Mouse (Mus musculus) kidney, embryonic 16.5 days (tissue): ENCODE results near the gene Whamm. TPM values are rescaled to one million over a fixed set of nuclear protein-coding genes. Genes with fewer than 3 reads are reported as not detected.

Experiments
- ATAC-seq: fragments of 200-750 bp; cut with Nextera tagmentation; 2 replicates; pipeline ENCODE4 v1.8.0; 2017; ENCODE audit warnings: moderate TSS enrichment; ENCODE audit not compliant: low FRiP score, low TSS enrichment
- H3K27ac ChIP-seq: fragments of 300-500 bp; sonication (generic); 2 replicates; pipeline ENCODE4 v1.5.1; 2014; ENCODE audit warnings: low read length
- H3K27me3 ChIP-seq: fragments of 300-500 bp; sonication (generic); 2 replicates; pipeline ENCODE4 v1.6.1; 2014; ENCODE audit warnings: low read length, control low read depth, mixed read lengths; ENCODE audit not compliant: insufficient read depth
- H3K36me3 ChIP-seq: fragments of 300-500 bp; sonication (generic); 2 replicates; pipeline ENCODE4 v1.6.1; 2014; ENCODE audit warnings: low read length, control low read depth, mixed read lengths; ENCODE audit not compliant: insufficient read depth
- H3K4me1 ChIP-seq: fragments of 300-500 bp; sonication (generic); 2 replicates; pipeline ENCODE4 v1.6.1; 2014; ENCODE audit warnings: low read length, control low read depth, mixed read lengths; ENCODE audit not compliant: insufficient read depth
- H3K4me2 ChIP-seq: fragments of 300-500 bp; sonication (generic); replicated peaks from 2 replicates; pipeline ENCODE4 v1.6.1; 2014; ENCODE audit warnings: low read depth, low read length
- H3K4me3 ChIP-seq: fragments of 300-500 bp; sonication (generic); 2 replicates; pipeline ENCODE4 v1.5.1; 2014; ENCODE audit warnings: mild to moderate bottlenecking, low read length
- H3K9ac ChIP-seq: fragments of 300-500 bp; sonication (generic); replicated peaks from 2 replicates; pipeline ENCODE4 v1.6.1; 2014; ENCODE audit warnings: low read length
- H3K9me3 ChIP-seq: fragments of 300-500 bp; sonication (generic); 2 replicates; pipeline ENCODE4 v1.6.1; 2016; ENCODE audit warnings: low read length, control low read depth
- WGBS: fragments of 180-500 bp; shearing (Covaris S2); extraction: QIAGEN DNeasy Blood & Tissue Kit; methylation state at CpG from one replicate; pipeline ENCODE4 v1.1.7; 2014; 5-methylcytosine and 5-hydroxymethylcytosine counted together
- polyA plus RNA-seq: library from polyadenylated mRNA; unstranded; fragments of >200 nt; fragmentation: Nextera tagmentation; extraction: Ambion mirVana; gene quantifications from 2 replicates; pipeline ENCODE4 v1.2.1, GENCODE M21; 2015

Whamm gene
- polyA plus RNA-seq, 1 experiment from 2014 or later = 3.4 TPM

DNA sequence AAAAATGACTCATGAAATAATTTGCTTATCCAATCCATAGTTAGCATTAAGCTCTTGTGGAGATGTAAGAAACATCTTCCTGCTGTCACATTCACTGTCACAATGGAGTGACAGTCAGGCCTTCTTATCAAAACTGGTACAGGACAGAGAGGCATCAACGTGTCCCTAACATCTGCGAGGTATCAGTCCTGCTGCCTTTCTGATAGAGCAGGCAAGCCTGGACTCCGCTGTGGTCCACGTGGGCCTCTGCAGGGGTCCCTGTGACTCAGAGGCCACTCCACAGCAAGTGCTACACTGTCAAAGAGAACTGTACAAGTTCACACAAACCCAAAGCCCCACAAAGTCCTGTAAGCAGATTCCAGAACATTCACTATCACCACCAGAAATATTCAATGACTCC, 34.4 kb downstream of the Whamm start:
- Histone ChIP-seq H3K4me1 (no peaks in the 10 kb centered on the region), H3K36me3 (no peaks in the 10 kb centered on the region), H3K27ac (no peak overlapping the region), H3K9me3 (no peaks in the 10 kb centered on the region), H3K27me3 (no peaks in the 10 kb centered on the region), H3K4me3 (no peak overlapping the region), H3K9ac (no peak overlapping the region), H3K4me2 (no peak overlapping the region)
- 78% methylated on average over 4 of the region's 4 CpGs for WGBS
- no peak for ATAC-seq

DNA sequence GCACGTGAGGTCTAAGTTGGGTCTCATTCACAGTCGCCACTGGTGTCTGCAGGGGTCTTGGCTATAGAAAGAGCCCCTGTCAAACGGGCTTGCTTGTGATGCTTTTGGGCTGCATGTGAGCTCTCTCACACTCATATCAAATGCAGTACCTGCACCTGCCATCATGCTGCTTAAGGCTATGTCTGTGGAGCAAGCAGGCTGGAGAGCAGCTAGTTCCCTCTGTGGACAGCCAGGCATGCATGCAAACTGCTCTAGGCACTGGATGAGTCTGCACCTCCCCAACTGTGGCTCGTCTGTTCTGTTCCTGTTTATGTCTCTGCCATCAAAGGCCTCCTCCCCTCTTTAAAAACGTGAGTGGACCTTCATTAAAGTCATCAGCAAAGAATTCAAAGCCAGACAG, 35.4 kb downstream of the Whamm start:
- 55% methylated on average over 5 of the region's 5 CpGs for WGBS
- H3K27ac ChIP-seq = no peak overlapping the region
- no peak overlapping the region for H3K4me3 ChIP-seq
- H3K4me1 ChIP-seq = no peaks in the 10 kb centered on the region
- H3K4me2 ChIP-seq = no peak overlapping the region
- no peak overlapping the region for H3K9ac ChIP-seq
- no peaks in the 10 kb centered on the region for H3K9me3 ChIP-seq
- no peaks in the 10 kb centered on the region for H3K36me3 ChIP-seq
- no peaks in the 10 kb centered on the region for H3K27me3 ChIP-seq
- no peak for ATAC-seq

DNA sequence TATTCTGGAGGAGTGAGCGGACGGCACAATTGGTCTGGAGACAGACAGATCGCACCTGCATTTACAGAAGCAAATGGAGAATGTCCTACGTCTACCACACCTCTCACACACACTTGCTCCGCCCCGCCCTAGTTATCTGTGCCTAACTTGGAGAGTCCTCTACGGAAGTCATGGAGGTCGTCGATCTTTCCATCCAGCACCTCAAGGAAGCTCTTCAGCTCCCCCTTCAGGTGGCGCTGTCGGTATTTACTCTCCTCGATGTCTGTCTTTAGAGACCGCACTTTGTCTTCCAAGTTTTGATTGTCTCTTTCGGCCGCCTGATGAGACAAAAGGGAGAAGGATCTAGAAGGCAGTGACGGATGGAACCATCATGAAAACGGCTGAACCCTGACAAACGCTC, 39.1 kb downstream of the Whamm start:
- no peak for ATAC-seq
- H3K9me3 ChIP-seq = no peaks in the 10 kb centered on the region
- H3K4me2 ChIP-seq = no peak overlapping the region
- no peak overlapping the region for H3K27ac ChIP-seq
- no peak overlapping the region for H3K4me3 ChIP-seq
- H3K9ac ChIP-seq = no peak overlapping the region
- no peaks in the 10 kb centered on the region for H3K36me3 ChIP-seq
- H3K4me1 ChIP-seq = no peaks in the 10 kb centered on the region
- no peaks in the 10 kb centered on the region for H3K27me3 ChIP-seq
- 69% methylated on average over 18 of the region's 18 CpGs for WGBS

DNA sequence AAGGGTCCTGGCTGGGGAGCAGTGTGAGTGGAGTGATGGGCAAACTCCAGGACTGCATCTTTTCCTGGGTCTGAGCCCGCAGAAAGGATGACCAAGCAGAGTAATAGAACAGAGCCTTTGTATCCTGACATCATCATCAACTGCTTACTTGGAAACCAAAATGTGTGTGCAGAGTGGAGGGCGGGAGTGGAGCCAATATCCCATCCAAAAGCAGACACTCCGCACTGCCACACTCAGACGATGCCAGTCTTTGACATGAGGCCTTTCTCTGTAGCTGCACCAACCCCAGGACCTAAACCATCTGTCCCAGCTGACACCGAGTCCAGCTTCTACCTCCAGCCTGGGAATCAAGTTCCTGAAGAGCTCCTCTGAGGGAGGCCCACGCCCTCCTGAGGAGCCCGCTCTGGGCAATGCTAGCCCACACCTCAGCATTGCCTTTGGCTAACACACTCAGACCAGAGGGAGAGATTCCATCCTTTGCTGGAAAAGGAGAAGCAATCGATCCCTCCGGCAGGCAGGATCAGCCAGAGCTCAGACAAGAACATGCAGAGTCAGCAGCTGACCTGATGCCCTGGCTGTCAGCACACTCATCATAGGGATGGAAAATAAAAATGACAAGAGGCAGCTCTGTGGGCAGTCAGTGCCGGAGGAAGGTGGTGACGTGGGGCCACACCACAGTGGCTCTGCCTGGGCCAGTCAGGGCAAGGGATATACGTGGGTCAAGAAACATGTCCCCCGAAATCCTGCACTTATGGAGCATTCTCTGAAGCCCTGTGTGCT, 42.0 kb downstream of the Whamm start:
- no peak overlapping the region for H3K4me2 ChIP-seq
- no peaks in the 10 kb centered on the region for H3K27me3 ChIP-seq
- ATAC-seq = no peak
- no peaks in the 10 kb centered on the region for H3K9me3 ChIP-seq
- H3K9ac ChIP-seq = no peak overlapping the region
- no peak overlapping the region for H3K27ac ChIP-seq
- H3K4me3 ChIP-seq = no peak overlapping the region
- H3K36me3 ChIP-seq = no peaks in the 10 kb centered on the region
- 86% methylated on average over 13 of the region's 13 CpGs for WGBS
- no peaks in the 10 kb centered on the region for H3K4me1 ChIP-seq

DNA sequence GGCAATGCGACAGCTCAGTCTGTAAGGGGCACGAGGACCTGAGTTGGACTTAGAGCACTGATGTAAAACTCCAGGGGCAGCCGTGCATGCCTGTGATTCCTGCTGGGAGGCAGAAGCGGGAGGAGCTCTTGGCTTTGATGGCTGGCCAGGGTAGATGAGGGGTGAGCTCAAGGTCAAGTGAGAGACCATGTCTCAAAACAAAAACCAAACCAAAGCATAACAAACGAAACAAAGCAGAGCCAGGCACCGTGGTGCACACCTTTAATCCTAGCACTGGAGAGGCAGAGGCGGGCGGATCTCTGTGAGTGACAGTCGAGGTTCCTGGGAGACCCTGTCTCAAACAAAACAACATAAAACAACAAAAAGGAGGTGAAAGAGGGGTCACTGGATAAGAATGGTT, 44.0 kb downstream of the Whamm start:
- Histone ChIP-seq H3K4me3 (no peak overlapping the region), H3K4me1 (no peaks in the 10 kb centered on the region), H3K9me3 (no peaks in the 10 kb centered on the region), H3K27ac (no peak overlapping the region), H3K4me2 (no peak overlapping the region), H3K9ac (no peak overlapping the region), H3K27me3 (no peaks in the 10 kb centered on the region), H3K36me3 (no peaks in the 10 kb centered on the region)
- 74% methylated on average over 9 of the region's 9 CpGs for WGBS
- ATAC-seq = no peak

DNA sequence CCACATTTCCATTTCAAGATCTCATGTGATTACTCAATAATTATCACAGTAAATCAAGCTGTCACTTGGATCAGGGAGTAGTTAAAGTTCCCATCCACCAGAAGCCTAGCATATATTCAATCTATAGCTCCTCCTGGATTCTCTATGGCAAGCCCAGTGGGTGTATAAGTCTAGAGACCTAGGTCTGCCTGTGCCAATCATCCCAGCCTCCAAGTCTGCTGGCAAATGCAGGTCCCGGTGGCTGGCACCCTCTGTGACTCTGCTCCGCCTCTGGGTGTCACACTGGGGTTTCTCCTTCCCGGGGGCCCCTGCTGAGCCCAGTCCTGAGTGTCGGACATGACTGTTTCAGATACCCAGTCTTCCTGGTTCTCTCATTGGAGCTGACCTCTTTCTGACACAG, 51.7 kb downstream of the Whamm start:
- WGBS = 69% methylated on average over 4 of the region's 4 CpGs
- no peaks in the 10 kb centered on the region; the same call in 1 of the 2 replicates for H3K9me3 ChIP-seq
- no peak overlapping the region for H3K4me2 ChIP-seq
- H3K27me3 ChIP-seq = no peaks in the 10 kb centered on the region
- no peaks in the 10 kb centered on the region for H3K4me1 ChIP-seq
- H3K4me3 ChIP-seq = no peak overlapping the region
- ATAC-seq = no peak
- H3K27ac ChIP-seq = no peak overlapping the region
- no peaks in the 10 kb centered on the region for H3K36me3 ChIP-seq
- H3K9ac ChIP-seq = no peak overlapping the region

DNA sequence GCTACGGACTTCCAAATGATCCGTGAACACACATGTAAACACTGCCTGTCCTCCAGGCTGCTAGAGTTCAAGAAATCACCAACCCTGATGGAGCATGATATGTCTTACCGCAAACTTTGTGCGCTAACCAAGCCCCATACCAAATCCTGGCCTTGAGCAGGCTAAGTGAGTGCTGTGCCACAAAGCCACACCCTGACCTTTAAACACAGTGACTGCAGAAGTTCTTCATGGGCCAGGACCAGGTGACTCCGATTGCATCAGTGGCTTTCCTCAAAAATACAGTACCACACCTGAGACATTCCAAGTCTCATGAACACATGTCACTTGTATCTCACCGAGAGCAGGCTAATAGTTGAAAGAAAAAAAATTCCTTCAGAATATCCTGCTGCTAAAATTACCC, 52.7 kb downstream of the Whamm start:
- WGBS = 83% methylated on average over 6 of the region's 6 CpGs
- ATAC-seq = no peak

DNA sequence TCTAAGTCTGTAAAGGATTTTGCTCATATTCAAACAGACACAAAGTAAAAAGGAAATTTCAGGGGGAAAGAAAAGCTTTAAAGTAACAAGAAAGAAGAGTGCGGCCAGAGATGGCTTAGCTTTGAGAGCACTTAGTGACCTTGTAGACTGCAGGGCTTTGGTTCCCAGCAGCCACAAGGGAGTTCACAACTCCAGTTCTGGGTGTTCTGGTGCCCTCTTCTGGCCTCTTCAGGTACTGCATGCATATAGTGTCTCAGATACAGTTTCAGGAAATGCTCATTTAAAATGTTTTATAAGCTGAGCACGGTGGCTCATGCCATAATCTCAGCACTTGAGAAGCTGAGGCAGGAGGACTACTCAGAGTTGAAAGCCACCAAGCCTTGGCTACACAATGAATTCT, 55.4 kb downstream of the Whamm start:
- no peaks in the 10 kb centered on the region for H3K27me3 ChIP-seq
- H3K9me3 ChIP-seq = no peaks in the 10 kb centered on the region; the same call in 1 of the 2 replicates
- no peak overlapping the region for H3K4me3 ChIP-seq
- WGBS = 84% methylated on average over 2 of the region's 2 CpGs
- no peak overlapping the region for H3K4me2 ChIP-seq
- no peak for ATAC-seq
- no peak overlapping the region for H3K27ac ChIP-seq
- no peaks in the 10 kb centered on the region for H3K36me3 ChIP-seq
- H3K4me1 ChIP-seq = no peaks in the 10 kb centered on the region
- H3K9ac ChIP-seq = no peak overlapping the region

More for the DNA sequence above, 52.7 kb downstream of the Whamm start:
- Histone ChIP-seq H3K4me1 (no peaks in the 10 kb centered on the region), H3K4me2 (no peak overlapping the region), H3K9me3 (no peaks in the 10 kb centered on the region; the same call in 1 of the 2 replicates), H3K36me3 (no peaks in the 10 kb centered on the region), H3K4me3 (no peak overlapping the region), H3K27ac (no peak overlapping the region), H3K27me3 (no peaks in the 10 kb centered on the region), H3K9ac (no peak overlapping the region)

DNA sequence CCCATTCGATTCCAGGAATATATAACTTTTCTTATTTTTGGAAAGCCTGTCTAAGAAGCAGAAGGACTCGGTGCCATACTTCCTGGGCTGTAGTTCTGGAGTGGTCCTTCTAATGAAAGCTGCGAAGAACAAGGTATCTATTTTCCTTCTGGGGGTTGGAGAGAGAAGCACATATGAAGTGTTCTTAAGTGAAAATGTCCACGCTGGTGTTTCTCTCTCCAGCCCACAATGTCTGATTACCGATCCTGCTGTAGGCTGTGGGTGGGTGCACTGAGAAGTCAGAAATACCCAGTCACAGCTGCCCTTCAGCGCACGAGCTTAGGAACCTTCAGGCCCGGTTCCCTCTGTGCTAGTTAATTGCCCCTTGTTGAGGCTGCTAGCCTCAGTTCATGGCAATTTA, 60.2 kb downstream of the Whamm start:
- ATAC-seq = no peak
- Histone ChIP-seq H3K4me2 (no peak overlapping the region), H3K4me1 (no peaks in the 10 kb centered on the region), H3K9me3 (no peaks in the 10 kb centered on the region; the same call in 1 of the 2 replicates), H3K27ac (no peak overlapping the region), H3K27me3 (no peaks in the 10 kb centered on the region), H3K4me3 (no peak overlapping the region), H3K9ac (no peak overlapping the region), H3K36me3 (0 out of 2 replicates have a peak, but pooled peaks cover 2% of the 10 kb centered on the region)
- WGBS = 83% methylated on average over 8 of the region's 8 CpGs

DNA sequence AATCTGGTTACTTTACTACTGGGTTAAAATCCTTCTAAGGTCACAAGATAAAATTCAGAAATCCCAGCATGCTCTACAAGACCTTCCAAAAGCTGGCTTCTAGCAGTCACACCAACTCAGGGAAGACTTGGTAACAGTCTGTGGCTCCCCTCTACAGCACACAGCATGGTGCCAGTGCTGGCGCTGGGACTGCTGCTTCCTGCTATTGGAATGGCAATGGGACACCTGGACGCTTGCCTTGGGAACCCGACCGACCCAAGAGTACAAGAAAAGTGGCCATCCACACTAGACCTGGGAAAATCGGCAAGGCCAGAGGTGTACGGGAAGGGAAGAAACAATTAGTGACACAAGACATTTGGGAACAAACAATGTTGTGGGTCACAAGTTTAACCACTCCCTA, 61.5 kb downstream of the Whamm start:
- H3K4me2 ChIP-seq = no peak overlapping the region

More for the DNA sequence above, 61.5 kb downstream of the Whamm start:
- no peaks in the 10 kb centered on the region for H3K4me1 ChIP-seq
- H3K27me3 ChIP-seq = no peaks in the 10 kb centered on the region
- H3K9ac ChIP-seq = no peak overlapping the region
- H3K4me3 ChIP-seq = no peak overlapping the region
- 86% methylated on average over 6 of the region's 6 CpGs for WGBS
- no peaks in the 10 kb centered on the region for H3K9me3 ChIP-seq
- ATAC-seq = no peak
- H3K36me3 ChIP-seq = 0 out of 2 replicates have a peak, but pooled peaks cover 2% of the 10 kb centered on the region
- no peak overlapping the region for H3K27ac ChIP-seq
